Mouse (Mus musculus) CH12.LX (cell line): ENCODE results near the gene Ppox. TPM values are rescaled to one million over a fixed set of nuclear protein-coding genes. Genes with fewer than 3 reads are reported as not detected.

Experiments
- DNase-seq: peaks from one replicate; pipeline ENCODE4 v3.0.0-alpha.2; 2013; ENCODE audit errors: extremely low read depth
- H3K27ac ChIP-seq: 2 replicates; pipeline ENCODE4 v1.5.1; 2012; ENCODE audit warnings: low read depth, mild to moderate bottlenecking, control low read depth, moderate library complexity; ENCODE audit not compliant: insufficient read depth
- H3K27me3 ChIP-seq: replicated peaks from 2 replicates; pipeline ENCODE3; 2012; ENCODE audit warnings: inconsistent platforms
- H3K36me3 ChIP-seq, 2 experiments: replicated peaks in 1 of 2; 2 replicates each; pipeline versions ENCODE3 to v1.6.1; 2012; ENCODE audit warnings: inconsistent platforms in 1 of 2, low read length in 1 of 2, mild to moderate bottlenecking in 1 of 2, mixed read lengths in 1 of 2, moderate library complexity in 1 of 2; ENCODE audit not compliant: control insufficient read depth in 1 of 2, insufficient read depth in 1 of 2
- H3K4me1 ChIP-seq, 2 experiments: 2 replicates each; pipeline ENCODE4 v1.6.1; 2012; ENCODE audit warnings: inconsistent platforms in 1 of 2, moderate library complexity in 1 of 2; ENCODE audit not compliant: insufficient read depth in 2 of 2, control insufficient read depth in 1 of 2
- H3K4me2 ChIP-seq: 2 replicates; pipeline ENCODE4 v1.6.1; 2012; ENCODE audit warnings: low read depth, mild to moderate bottlenecking, control low read depth; ENCODE audit not compliant: poor library complexity, insufficient read depth, severe bottlenecking
- H3K4me3 ChIP-seq, 3 experiments: fragments of 150-350 bp in 1 of 3; sonication (generic) in 1 of 3; replicated peaks in 1 of 3; 2 replicates each; pipeline versions ENCODE3 to v1.5.1; 2011 to 2012; ENCODE audit warnings: low read depth in 2 of 3, low read length in 2 of 3, mild to moderate bottlenecking in 2 of 3, moderate library complexity in 2 of 3, control low read depth in 1 of 3, improper control_type of control experiment in 1 of 3, inconsistent platforms in 1 of 3, mixed read lengths in 1 of 3; ENCODE audit not compliant: poor library complexity in 1 of 3
- H3K79me2 ChIP-seq: replicated peaks from 2 replicates; pipeline ENCODE4 v1.6.1; 2012; ENCODE audit warnings: mild to moderate bottlenecking, moderate library complexity; ENCODE audit not compliant: control insufficient read depth, poor library complexity, insufficient read depth, severe bottlenecking; ENCODE audit errors: extremely low read depth
- H3K9ac ChIP-seq: 2 replicates; pipeline ENCODE4 v1.6.1; 2012; ENCODE audit warnings: low read depth, mild to moderate bottlenecking, control low read depth, moderate library complexity; ENCODE audit not compliant: insufficient read depth
- H3K9me3 ChIP-seq: replicated peaks from 2 replicates; pipeline ENCODE3; 2012; ENCODE audit warnings: low read length, inconsistent platforms, mixed read lengths
- BHLHE40 ChIP-seq: IDR thresholded peaks from 2 replicates; pipeline ENCODE4 v1.6.1; 2011; ENCODE audit warnings: mild to moderate bottlenecking, low read depth, low read length, improper control_type of control experiment
- CHD1 ChIP-seq: IDR thresholded peaks from 2 replicates; pipeline ENCODE4 v1.6.1; 2012; ENCODE audit warnings: low read depth, low read length, improper control_type of control experiment, inconsistent platforms
- CHD2 ChIP-seq: IDR thresholded peaks from 2 replicates; pipeline ENCODE4 v1.6.1; 2011; ENCODE audit warnings: low read length, improper control_type of control experiment
- CTCF ChIP-seq, 2 experiments: IDR thresholded peaks in 1 of 2; conservative IDR thresholded peaks in 1 of 2; 2 replicates each; pipeline ENCODE4 v1.5.1; 2011 to 2012; ENCODE audit warnings: low read depth in 2 of 2, low read length in 2 of 2, improper control_type of control experiment in 1 of 2, inconsistent platforms in 1 of 2, mild to moderate bottlenecking in 1 of 2, moderate library complexity in 1 of 2
- E2F4 ChIP-seq: IDR thresholded peaks from 2 replicates; pipeline ENCODE4 v1.6.1; 2011; ENCODE audit warnings: low read depth, low read length, improper control_type of control experiment; ENCODE audit not compliant: insufficient replicate concordance
- ELF1 ChIP-seq: IDR thresholded peaks from 2 replicates; pipeline ENCODE4 v1.6.1; 2014; ENCODE audit warnings: low read depth, mild to moderate bottlenecking, inconsistent platforms, low read length, improper control_type of control experiment
- ETS1 ChIP-seq: conservative IDR thresholded peaks from 2 replicates; pipeline ENCODE4 v1.6.1; 2012; ENCODE audit warnings: low read depth, mild to moderate bottlenecking, inconsistent platforms, low read length, improper control_type of control experiment, moderate library complexity
- GABPA ChIP-seq: IDR thresholded peaks from 2 replicates; pipeline ENCODE4 v1.6.1; 2012; ENCODE audit warnings: low read depth, low read length, improper control_type of control experiment, inconsistent platforms; ENCODE audit not compliant: insufficient replicate concordance
- HCFC1 ChIP-seq: IDR thresholded peaks from 2 replicates; pipeline ENCODE4 v1.6.1; 2012; ENCODE audit warnings: low read depth, mild to moderate bottlenecking, inconsistent platforms, low read length, improper control_type of control experiment
- IRF4 ChIP-seq: IDR thresholded peaks from 2 replicates; pipeline ENCODE4 v1.6.1; 2014; ENCODE audit warnings: low read depth, mild to moderate bottlenecking, inconsistent platforms, low read length, improper control_type of control experiment
- JUN ChIP-seq: IDR thresholded peaks from 2 replicates; pipeline ENCODE4 v1.6.1; 2011; ENCODE audit warnings: low read depth, mild to moderate bottlenecking, low read length, improper control_type of control experiment, moderate library complexity; ENCODE audit not compliant: insufficient read depth
- JUND ChIP-seq: conservative IDR thresholded peaks from 2 replicates; pipeline ENCODE4 v1.6.1; 2011; ENCODE audit warnings: low read depth, low read length, improper control_type of control experiment
- KAT2A ChIP-seq: IDR thresholded peaks from 2 replicates; pipeline ENCODE4 v1.6.1; 2012; ENCODE audit warnings: low read length, improper control_type of control experiment, inconsistent platforms; ENCODE audit not compliant: insufficient replicate concordance
- MAX ChIP-seq: IDR thresholded peaks from 2 replicates; pipeline ENCODE4 v1.6.1; 2011; ENCODE audit warnings: low read length, improper control_type of control experiment
- MAZ ChIP-seq: IDR thresholded peaks from 2 replicates; pipeline ENCODE4 v1.6.1; 2012; ENCODE audit warnings: low read depth, mild to moderate bottlenecking, inconsistent platforms, low read length, improper control_type of control experiment, moderate library complexity
- MEF2A ChIP-seq: IDR thresholded peaks from 2 replicates; pipeline ENCODE4 v1.6.1; 2014; ENCODE audit warnings: low read depth, mild to moderate bottlenecking, inconsistent platforms, low read length, improper control_type of control experiment, borderline replicate concordance
- MXI1 ChIP-seq: IDR thresholded peaks from 2 replicates; pipeline ENCODE4 v1.6.1; 2011; ENCODE audit warnings: mild to moderate bottlenecking, low read depth, low read length, improper control_type of control experiment
- MYC ChIP-seq: IDR thresholded peaks from 2 replicates; pipeline ENCODE4 v1.6.1; 2011; ENCODE audit warnings: low read depth, mild to moderate bottlenecking, improper control_type of control experiment, low read length
- NELFE ChIP-seq: IDR thresholded peaks from 2 replicates; pipeline ENCODE4 v1.6.1; 2011; ENCODE audit warnings: low read depth, low read length, improper control_type of control experiment
- NRF1 ChIP-seq: IDR thresholded peaks from 2 replicates; pipeline ENCODE4 v1.6.1; 2014; ENCODE audit warnings: low read depth, mild to moderate bottlenecking, inconsistent platforms, low read length, improper control_type of control experiment, moderate library complexity
- PAX5 ChIP-seq: IDR thresholded peaks from 2 replicates; pipeline ENCODE4 v1.6.1; 2012; ENCODE audit warnings: low read length, inconsistent platforms, mixed read lengths
- POLR2A ChIP-seq: IDR thresholded peaks from 2 replicates; pipeline ENCODE4 v1.6.1; 2011; ENCODE audit warnings: low read depth, mild to moderate bottlenecking, improper control_type of control experiment, low read length
- RCOR1 ChIP-seq: conservative IDR thresholded peaks from 2 replicates; pipeline ENCODE4 v1.6.1; 2012; ENCODE audit warnings: low read depth, mild to moderate bottlenecking, inconsistent platforms, low read length, improper control_type of control experiment
- SIN3A ChIP-seq: IDR thresholded peaks from 2 replicates; pipeline ENCODE4 v1.6.1; 2012; ENCODE audit warnings: low read length, improper control_type of control experiment, inconsistent platforms
- SMC3 ChIP-seq: IDR thresholded peaks from 2 replicates; pipeline ENCODE4 v1.6.1; 2011; ENCODE audit warnings: low read depth, low read length, improper control_type of control experiment
- TBP ChIP-seq: conservative IDR thresholded peaks from 2 replicates; pipeline ENCODE4 v1.6.1; 2011; ENCODE audit warnings: low read depth, low read length, improper control_type of control experiment
- TCF12 ChIP-seq: IDR thresholded peaks from 2 replicates; pipeline ENCODE4 v1.6.1; 2014; ENCODE audit warnings: low read depth, mild to moderate bottlenecking, inconsistent platforms, low read length, improper control_type of control experiment
- UBTF ChIP-seq: IDR thresholded peaks from 2 replicates; pipeline ENCODE4 v1.6.1; 2012; ENCODE audit warnings: low read depth, mild to moderate bottlenecking, inconsistent platforms, low read length, improper control_type of control experiment, moderate library complexity
- USF2 ChIP-seq: conservative IDR thresholded peaks from 2 replicates; pipeline ENCODE4 v1.6.1; 2011; ENCODE audit warnings: low read depth, low read length, improper control_type of control experiment
- ZMIZ1 ChIP-seq: IDR thresholded peaks from 2 replicates; pipeline ENCODE4 v1.6.1; 2012; ENCODE audit warnings: low read depth, mild to moderate bottlenecking, inconsistent platforms, low read length, improper control_type of control experiment
- ZNF384 ChIP-seq: IDR thresholded peaks from 2 replicates; pipeline ENCODE4 v1.6.1; 2012; ENCODE audit warnings: low read depth, low read length, improper control_type of control experiment, inconsistent platforms
- dilution Hi-C: fragments of 300-500 bp; cut with MboI; formaldehyde crosslinking; loops from 2 replicates; pipeline ENCODE4 v1.14.3; 2020; ENCODE audit warnings: low sequenced_read_pairs; ENCODE audit not compliant: extremely low pct_unique_long_range_greater_than_20kb, extremely low pct_ligation_motif_present
- in situ Hi-C: fragments of 300-500 bp; cut with MboI; formaldehyde crosslinking; loops from 3 replicates; pipeline ENCODE4 v1.14.3; 2019; ENCODE audit warnings: low sequenced_read_pairs, low pct_ligation_motif_present, low pct_unique_long_range_greater_than_20kb, mixed read lengths
- polyA plus RNA-seq: library from polyadenylated mRNA; unstranded; fragments of >175 nt; gene quantifications from 2 replicates; pipeline ENCODE4 v1.2.1, GENCODE M21; 2012; ENCODE audit warnings: low read depth; ENCODE audit not compliant: insufficient read length
- total RNA-seq, 2 experiments: library from RNA; depleted of rRNA; stranded (reverse); fragments of 300-350 nt in 1 of 2; fragments of >200 nt in 1 of 2; gene quantifications; 2 replicates each; pipeline ENCODE4 v1.2.3; 2012 to 2014

Ppox gene
- total and polyA plus RNA-seq, 3 experiments: 10.5 to 15.1 (median 13.6) TPM

GRCm38 (mm10) chr1:171246709-171247452, 34.1 kb downstream of the Ppox start:
- TF ChIP-seq CTCF (conservative IDR thresholded peaks at IDR 0.05 in 1 of 2, IDR thresholded peaks at IDR 0.05 in 1 of 2; ENCODE audit: low read depth in 2 of 2, low read length in 2 of 2): peak; percentile 52 to 88; a peak in 3 of 4 replicates
- TF ChIP-seq ZNF384: no peak
- peak; percentile 71 for TF ChIP-seq MXI1
- peak; percentile 71; the same call in 1 of the 2 replicates for TF ChIP-seq MYC
- peak; percentile 98 for TF ChIP-seq KAT2A
- peak; percentile 41; the same call in 1 of the 2 replicates for TF ChIP-seq MAX
- peak; percentile 92 for TF ChIP-seq NELFE
- TF ChIP-seq TBP: peak; percentile 82
- no peak for TF ChIP-seq ETS1
- TF ChIP-seq SMC3: peak; percentile 35
- no peak for TF ChIP-seq PAX5
- peak; percentile 93 for TF ChIP-seq POLR2A
- TF ChIP-seq NRF1: peak; percentile 86
- peak; percentile 58 for TF ChIP-seq CHD2
- TF ChIP-seq CHD1: no peak
- peak; percentile 97 for TF ChIP-seq HCFC1
- TF ChIP-seq MAZ: peak; percentile 80; the same call in 1 of the 2 replicates
- 0 out of 2 replicates have a peak, but pooled peaks have one; percentile 31 for TF ChIP-seq JUND
- TF ChIP-seq JUN: no peak
- no peak; the same call in 1 of the 2 replicates for TF ChIP-seq ZMIZ1
- TF ChIP-seq RCOR1: peak; percentile 96
- peak; percentile 73 for TF ChIP-seq IRF4
- TF ChIP-seq USF2: no peak
- TF ChIP-seq TCF12: peak; percentile 94
- TF ChIP-seq MEF2A: peak; percentile 71; the same call in 1 of the 2 replicates
- TF ChIP-seq GABPA: peak; percentile 78; the same call in 1 of the 2 replicates
- TF ChIP-seq SIN3A: peak; percentile 94
- no peak for TF ChIP-seq UBTF
- 0 out of 2 replicates have a peak, but pooled peaks have one; percentile 22 for TF ChIP-seq BHLHE40
- peak; percentile 95 for TF ChIP-seq ELF1
- TF ChIP-seq E2F4: peak; percentile 65; the same call in 1 of the 2 replicates
- TF ChIP-seq, all 38 proteins: peak for 23
- no peaks in the 10 kb centered on the region for H3K27me3 ChIP-seq
- DNase-seq: peak; percentile 98
- H3K4me1 ChIP-seq: peaks cover 14 to 51% of the 10 kb centered on the region in 2 experiments
- H3K4me3 ChIP-seq: peak overlapping the region; percentile 63 to 93 (median 72)
- in situ Hi-C loops (no loop called here), dilution Hi-C loops (no loop called here)
- peak overlapping the region; percentile 54 for H3K27ac ChIP-seq
- H3K9me3 ChIP-seq: no peaks in the 10 kb centered on the region
- peak overlapping the region; percentile 98 for H3K4me2 ChIP-seq
- H3K9ac ChIP-seq: peak overlapping the region; percentile 97
- H3K79me2 ChIP-seq: peaks cover 20% of the 10 kb centered on the region
- H3K36me3 ChIP-seq: peaks cover 26 to 35% of the 10 kb centered on the region in 2 experiments
